Mouse (Mus musculus): ENCODE measurements around the gene Hspe1. TPM values are rescaled to one million over a fixed set of nuclear protein-coding genes. Genes with fewer than 3 reads are reported as not detected.
"Not testable (repeated sequence)": the region's sequence is repeated elsewhere in the genome, so short reads cannot be mapped to it uniquely, and the experiment has no call there.

Gene Hspe1
- total and polyA plus RNA-seq, 2 experiments = 29.5 to 259 TPM

DNA sequence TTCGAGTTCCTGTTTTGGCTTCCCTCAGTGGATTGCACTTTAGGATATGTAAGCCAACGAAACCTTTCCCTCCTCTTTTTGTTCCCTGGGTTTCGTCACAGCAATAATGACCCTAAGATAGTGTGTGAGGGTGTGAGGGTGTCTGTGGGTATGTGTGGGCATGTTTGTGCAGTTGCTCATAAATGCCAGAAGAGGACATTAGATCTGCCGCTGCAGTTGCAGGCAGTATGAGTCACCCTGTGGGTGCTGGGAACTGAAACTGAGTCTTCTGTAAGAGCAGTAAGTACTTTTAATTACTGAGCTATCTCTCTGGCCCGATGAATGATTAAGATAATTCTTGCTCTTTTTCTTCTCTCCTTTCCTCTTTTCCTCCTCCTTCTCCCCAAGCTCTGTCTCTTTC is 35.1 kb downstream of the Hspe1 start:
- DNase-seq (ENCODE audit: extremely low read depth, low read depth, low spot score) = no peak
- 92% methylated on average over 5 of the region's 5 CpGs for WGBS

DNA sequence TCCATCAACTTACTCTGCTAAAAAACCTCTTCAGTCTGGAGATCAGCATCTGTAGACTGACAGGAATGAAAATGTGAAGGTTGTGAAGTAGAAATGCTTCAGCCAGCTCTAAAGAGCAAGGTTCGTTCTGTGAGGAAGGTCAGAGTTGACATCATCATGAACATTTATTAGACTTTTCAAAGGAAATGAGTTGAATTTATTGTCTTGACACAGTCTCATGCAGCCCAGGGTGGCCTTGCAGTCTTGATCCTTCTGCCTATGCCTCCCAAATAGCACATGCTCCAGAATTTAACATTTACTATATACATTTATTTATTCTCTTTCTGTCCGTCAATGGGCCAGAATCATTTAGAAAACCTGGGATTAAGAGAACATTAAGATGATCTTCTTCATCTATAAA is 35.6 kb downstream of the Hspe1 start:
- WGBS = 83% methylated on average over 2 of the region's 2 CpGs
- TF ChIP-seq POLR2A (IDR thresholded peaks at IDR 0.05; ENCODE audit: extremely low read depth, insufficient read depth, low read length) (no peak), CTCF (IDR thresholded peaks at IDR 0.05; ENCODE audit: low read depth, low read length) (no peak)
- Histone ChIP-seq H3K27me3 (ENCODE audit: control insufficient read depth, insufficient read depth, low read length) (no peaks in the 10 kb centered on the region), H3K4me3 (ENCODE audit: insufficient read depth, low read depth, low read length) (no peak overlapping the region), H3K79me2 (ENCODE audit: control insufficient read depth, insufficient read depth, low read length) (no peaks in the 10 kb centered on the region), H3K27ac (replicated peaks; ENCODE audit: insufficient read depth, low read depth, low read length) (no peak overlapping the region), H3K9ac (ENCODE audit: low read depth, low read length) (no peak overlapping the region), H3K36me3 (ENCODE audit: control insufficient read depth, insufficient read depth, low read length) (no peaks in the 10 kb centered on the region), H3K4me1 (ENCODE audit: control insufficient read depth, insufficient read depth, low read length) (no peaks in the 10 kb centered on the region)
- no peak for DNase-seq (ENCODE audit: extremely low read depth, low read depth, low spot score)

More for the DNA sequence above, 35.1 kb downstream of the Hspe1 start:
- Histone ChIP-seq H3K4me3 (ENCODE audit: insufficient read depth, low read depth, low read length) (no peak overlapping the region), H3K9ac (ENCODE audit: low read depth, low read length) (no peak overlapping the region), H3K27ac (replicated peaks; ENCODE audit: insufficient read depth, low read depth, low read length) (no peak overlapping the region), H3K4me1 (ENCODE audit: control insufficient read depth, insufficient read depth, low read length) (no peaks in the 10 kb centered on the region), H3K36me3 (ENCODE audit: control insufficient read depth, insufficient read depth, low read length) (no peaks in the 10 kb centered on the region), H3K27me3 (ENCODE audit: control insufficient read depth, insufficient read depth, low read length) (no peaks in the 10 kb centered on the region), H3K79me2 (ENCODE audit: control insufficient read depth, insufficient read depth, low read length) (no peaks in the 10 kb centered on the region)
- TF ChIP-seq POLR2A (IDR thresholded peaks at IDR 0.05; ENCODE audit: extremely low read depth, insufficient read depth, low read length) = no peak
- no peak for TF ChIP-seq CTCF (IDR thresholded peaks at IDR 0.05; ENCODE audit: low read depth, low read length)

DNA sequence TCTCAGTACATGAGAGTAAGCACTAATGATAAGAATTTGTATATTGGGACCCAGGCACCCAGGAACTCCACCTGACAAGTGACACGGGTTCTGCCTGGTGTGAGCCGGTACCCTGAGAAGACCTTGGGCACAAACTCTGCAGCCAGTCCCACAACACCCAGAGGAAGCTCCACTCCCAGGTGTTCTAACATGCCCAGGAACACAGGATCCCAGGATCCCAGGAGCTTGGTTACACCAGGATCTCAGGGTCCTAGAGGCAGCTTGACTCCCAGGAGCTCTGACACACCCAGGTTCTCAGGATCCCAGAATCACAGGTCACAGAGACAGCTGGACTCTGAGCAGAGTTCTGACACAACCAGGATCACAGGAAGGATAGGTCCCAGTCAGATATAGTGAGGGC is 36.2 kb downstream of the Hspe1 start:
- H3K4me1 ChIP-seq (ENCODE audit: control insufficient read depth, insufficient read depth, low read length); H3K36me3 ChIP-seq (ENCODE audit: control insufficient read depth, insufficient read depth, low read length); DNase-seq (ENCODE audit: extremely low read depth, low read depth, low spot score); H3K4me3 ChIP-seq (ENCODE audit: insufficient read depth, low read depth, low read length); H3K79me2 ChIP-seq (ENCODE audit: control insufficient read depth, insufficient read depth, low read length); H3K9ac ChIP-seq (ENCODE audit: low read depth, low read length); H3K27me3 ChIP-seq (ENCODE audit: control insufficient read depth, insufficient read depth, low read length); H3K27ac ChIP-seq (replicated peaks; ENCODE audit: insufficient read depth, low read depth, low read length): not testable (repeated sequence)
- WGBS = 98% methylated on average over 2 of the region's 2 CpGs

DNA sequence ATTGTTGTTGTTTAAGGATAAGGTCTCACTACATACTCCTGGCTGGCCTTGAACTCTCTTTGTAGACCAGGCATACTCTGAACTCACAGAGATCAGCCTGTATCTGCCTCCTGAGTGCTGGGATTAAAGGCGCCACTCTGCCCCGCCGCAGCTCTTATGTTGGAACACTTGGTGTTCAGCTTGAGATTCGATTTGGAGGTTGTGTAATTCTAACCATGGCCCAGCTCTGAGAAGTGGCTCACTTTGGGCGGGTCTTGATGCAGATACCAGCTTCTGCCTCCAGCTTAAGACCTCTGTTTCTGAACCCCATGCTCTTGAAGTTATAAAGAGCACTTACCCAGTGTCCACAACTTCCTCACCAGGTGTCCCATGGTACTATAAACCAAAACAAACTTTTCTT is 41.8 kb downstream of the Hspe1 start:
- TF ChIP-seq CTCF (IDR thresholded peaks at IDR 0.05; ENCODE audit: low read depth, low read length) (no peak), POLR2A (IDR thresholded peaks at IDR 0.05; ENCODE audit: extremely low read depth, insufficient read depth, low read length) (no peak)
- H3K9ac ChIP-seq (ENCODE audit: low read depth, low read length) = no peak overlapping the region
- peaks cover 12% of the 10 kb centered on the region; the same call in 1 of the 2 replicates for H3K79me2 ChIP-seq (ENCODE audit: control insufficient read depth, insufficient read depth, low read length)
- no peak overlapping the region for H3K27ac ChIP-seq (replicated peaks; ENCODE audit: insufficient read depth, low read depth, low read length)
- no peak overlapping the region for H3K4me3 ChIP-seq (ENCODE audit: insufficient read depth, low read depth, low read length)
- peaks cover 4% of the 10 kb centered on the region; the same call in 1 of the 2 replicates for H3K4me1 ChIP-seq (ENCODE audit: control insufficient read depth, insufficient read depth, low read length)
- peak; percentile 28 for DNase-seq (ENCODE audit: extremely low read depth, low read depth, low spot score)
- WGBS = 82% methylated on average over 5 of the region's 5 CpGs
- H3K27me3 ChIP-seq (ENCODE audit: control insufficient read depth, insufficient read depth, low read length) = no peaks in the 10 kb centered on the region
- H3K36me3 ChIP-seq (ENCODE audit: control insufficient read depth, insufficient read depth, low read length) = no peaks in the 10 kb centered on the region

DNA sequence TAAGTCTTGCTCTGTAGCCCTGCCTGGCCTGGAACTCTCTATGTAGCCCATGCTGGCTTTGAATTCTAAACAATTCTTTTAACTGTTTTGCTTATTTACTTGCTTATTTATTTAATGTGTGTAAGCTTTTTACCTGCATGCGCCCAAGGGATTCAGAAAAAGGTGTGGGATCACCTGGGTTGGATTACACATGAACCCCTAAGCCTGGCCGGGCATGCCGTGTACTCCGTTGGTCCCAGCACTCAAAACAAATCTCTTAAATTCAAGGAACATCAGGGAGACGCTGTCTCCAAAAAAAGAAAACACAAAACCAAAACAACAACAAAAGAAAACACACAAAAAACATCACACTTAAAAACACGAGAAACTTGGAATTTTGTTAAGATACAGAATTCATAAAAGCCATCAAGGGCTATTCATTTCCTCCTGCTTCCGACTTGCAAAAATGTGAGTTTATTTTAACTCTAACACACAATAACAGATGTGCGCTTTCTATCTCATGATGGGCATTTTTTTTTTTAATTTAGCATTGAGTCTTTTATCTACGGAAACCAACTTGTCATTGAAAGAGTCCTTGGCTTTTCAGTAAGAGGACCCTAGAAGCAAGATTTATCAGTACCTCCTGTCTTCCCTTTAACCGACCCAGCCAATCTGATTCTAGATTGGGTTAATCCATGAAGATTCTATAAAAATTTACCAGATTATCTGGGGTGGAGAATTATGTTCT is 42.4 kb downstream of the Hspe1 start:
- TF ChIP-seq CTCF (IDR thresholded peaks at IDR 0.05; ENCODE audit: low read depth, low read length) (no peak), POLR2A (IDR thresholded peaks at IDR 0.05; ENCODE audit: extremely low read depth, insufficient read depth, low read length) (no peak)
- 56% methylated on average over 10 of the region's 10 CpGs for WGBS
- Histone ChIP-seq H3K4me1 (ENCODE audit: control insufficient read depth, insufficient read depth, low read length) (peaks cover 4% of the 10 kb centered on the region; the same call in 1 of the 2 replicates), H3K79me2 (ENCODE audit: control insufficient read depth, insufficient read depth, low read length) (peaks cover 12% of the 10 kb centered on the region; the same call in 1 of the 2 replicates), H3K27ac (replicated peaks; ENCODE audit: insufficient read depth, low read depth, low read length) (peak overlapping the region; percentile 13), H3K4me3 (ENCODE audit: insufficient read depth, low read depth, low read length) (peak overlapping the region; percentile 69), H3K27me3 (ENCODE audit: control insufficient read depth, insufficient read depth, low read length) (no peaks in the 10 kb centered on the region), H3K9ac (ENCODE audit: low read depth, low read length) (no peak overlapping the region), H3K36me3 (ENCODE audit: control insufficient read depth, insufficient read depth, low read length) (no peaks in the 10 kb centered on the region)
- DNase-seq (ENCODE audit: extremely low read depth, low read depth, low spot score) = no peak

DNA sequence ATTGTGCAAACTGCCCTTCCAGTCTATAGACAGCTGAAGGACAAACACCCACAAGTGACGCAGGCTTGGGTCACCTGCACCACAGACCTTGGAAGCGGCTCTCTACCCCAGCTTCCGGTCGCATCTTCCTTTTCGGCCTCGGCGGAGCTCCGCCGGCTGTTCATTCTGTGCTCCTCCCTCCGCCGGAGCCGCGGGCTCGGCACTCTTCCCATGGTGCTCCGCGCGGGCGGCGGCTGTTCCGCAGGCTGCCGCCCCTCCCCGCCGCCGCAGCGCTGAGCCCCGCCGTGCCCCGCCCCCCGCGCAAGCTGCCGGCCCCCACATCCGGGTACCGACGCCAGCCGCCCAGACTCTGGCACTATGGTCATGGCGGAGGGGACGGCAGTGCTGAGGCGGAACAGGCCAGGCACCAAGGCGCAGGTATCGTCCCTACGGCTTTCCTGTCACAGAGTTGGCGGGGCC is 43.0 kb downstream of the Hspe1 start, which contains the start of gene Mob4:
Mob4 (plus strand) TSS at position 289 of the 459 bp plus-strand sequence.
- peak; percentile 92 for DNase-seq (ENCODE audit: extremely low read depth, low read depth, low spot score)
- H3K79me2 ChIP-seq (ENCODE audit: control insufficient read depth, insufficient read depth, low read length) = peaks cover 14% of the 10 kb centered on the region; the same call in 1 of the 2 replicates
- WGBS = under 1% methylated on average over 41 of the region's 42 CpGs
- H3K9ac ChIP-seq (ENCODE audit: low read depth, low read length) = peak within 1 kb of the TSS; percentile 82
- H3K36me3 ChIP-seq (ENCODE audit: control insufficient read depth, insufficient read depth, low read length) = no peaks in the 10 kb centered on the region; the same call in 1 of the 2 replicates
- peak within 1 kb of the TSS; percentile 79 for H3K27ac ChIP-seq (replicated peaks; ENCODE audit: insufficient read depth, low read depth, low read length)
- peak within 1 kb of the TSS; percentile 69 for H3K4me3 ChIP-seq (ENCODE audit: insufficient read depth, low read depth, low read length)
- peaks cover 4% of the 10 kb centered on the region; the same call in 1 of the 2 replicates for H3K4me1 ChIP-seq (ENCODE audit: control insufficient read depth, insufficient read depth, low read length)
- TF ChIP-seq POLR2A (IDR thresholded peaks at IDR 0.05; ENCODE audit: extremely low read depth, insufficient read depth, low read length) (peak; percentile 77), CTCF (IDR thresholded peaks at IDR 0.05; ENCODE audit: low read depth, low read length) (no peak)
- H3K27me3 ChIP-seq (ENCODE audit: control insufficient read depth, insufficient read depth, low read length) = no peaks in the 10 kb centered on the region

Data from liver, adult 2 months (tissue).